Mouse (Mus musculus): ENCODE measurements around the gene Ssu72.

The Ssu72 gene

DNA sequence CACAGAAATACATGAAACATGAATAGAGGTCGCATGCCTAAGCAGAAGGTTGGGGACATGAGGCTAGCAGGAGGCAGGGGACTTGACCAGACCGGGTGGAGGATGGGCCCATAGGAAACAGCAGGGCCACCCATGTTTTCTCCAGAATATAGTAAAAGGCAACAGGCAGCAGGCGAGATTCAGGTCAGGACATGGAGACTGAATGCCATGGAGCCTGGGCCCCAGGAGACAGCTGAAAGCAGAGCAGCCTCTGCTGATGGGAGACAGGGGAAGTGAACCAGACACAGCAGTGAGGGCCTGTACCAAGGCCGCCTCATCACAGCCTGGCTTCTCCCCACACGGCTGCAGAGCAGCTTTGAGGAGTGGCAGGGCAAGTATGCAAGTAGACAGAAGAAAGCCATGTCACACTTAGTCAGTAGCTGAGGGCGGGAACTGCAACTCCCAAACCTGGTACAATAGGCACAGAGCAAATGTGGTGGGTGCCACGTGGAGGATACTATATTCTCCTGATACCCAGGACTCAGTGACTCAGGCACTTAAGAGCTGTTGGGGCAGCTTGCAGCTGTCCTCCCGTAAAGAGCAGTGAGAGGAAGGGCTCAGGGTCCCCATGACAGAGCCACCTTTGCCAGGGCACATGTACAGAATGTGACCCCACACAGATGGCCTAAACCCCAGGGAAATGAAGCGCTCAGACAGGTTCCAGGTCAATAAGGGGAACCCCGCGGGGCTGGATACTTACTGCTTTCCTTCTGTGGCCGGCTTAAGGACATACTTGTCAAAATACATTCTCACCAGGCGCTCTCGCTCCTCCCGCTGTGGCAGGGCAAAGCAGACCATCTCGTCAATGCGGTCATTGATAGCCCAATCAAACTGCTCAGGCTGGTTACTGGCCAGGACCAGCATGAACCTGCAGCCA is 42.2 kb downstream of the Ssu72 start:
- no peak for DNase-seq (ENCODE audit: low spot score)

DNA sequence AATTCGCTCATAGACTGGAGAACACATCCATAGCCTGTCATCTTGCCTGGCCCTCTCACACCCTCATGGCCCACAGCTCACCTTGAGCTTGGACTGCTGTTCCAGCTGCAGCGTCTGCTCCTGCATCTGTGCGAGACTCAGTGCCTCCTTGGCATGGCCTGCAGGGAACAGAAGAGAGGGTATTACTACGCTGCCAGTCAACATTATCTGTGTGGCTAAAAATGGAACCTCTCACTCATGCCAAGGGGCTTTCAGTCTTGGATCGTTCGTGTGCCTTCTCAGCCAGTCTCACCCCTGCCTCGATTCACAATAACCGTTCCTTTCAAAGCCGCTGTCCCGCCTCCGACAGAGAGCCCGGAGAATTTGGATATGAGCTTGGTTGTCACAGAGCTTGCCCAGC is 52.4 kb downstream of the Ssu72 start:
- no peak for DNase-seq (ENCODE audit: low spot score)

DNA sequence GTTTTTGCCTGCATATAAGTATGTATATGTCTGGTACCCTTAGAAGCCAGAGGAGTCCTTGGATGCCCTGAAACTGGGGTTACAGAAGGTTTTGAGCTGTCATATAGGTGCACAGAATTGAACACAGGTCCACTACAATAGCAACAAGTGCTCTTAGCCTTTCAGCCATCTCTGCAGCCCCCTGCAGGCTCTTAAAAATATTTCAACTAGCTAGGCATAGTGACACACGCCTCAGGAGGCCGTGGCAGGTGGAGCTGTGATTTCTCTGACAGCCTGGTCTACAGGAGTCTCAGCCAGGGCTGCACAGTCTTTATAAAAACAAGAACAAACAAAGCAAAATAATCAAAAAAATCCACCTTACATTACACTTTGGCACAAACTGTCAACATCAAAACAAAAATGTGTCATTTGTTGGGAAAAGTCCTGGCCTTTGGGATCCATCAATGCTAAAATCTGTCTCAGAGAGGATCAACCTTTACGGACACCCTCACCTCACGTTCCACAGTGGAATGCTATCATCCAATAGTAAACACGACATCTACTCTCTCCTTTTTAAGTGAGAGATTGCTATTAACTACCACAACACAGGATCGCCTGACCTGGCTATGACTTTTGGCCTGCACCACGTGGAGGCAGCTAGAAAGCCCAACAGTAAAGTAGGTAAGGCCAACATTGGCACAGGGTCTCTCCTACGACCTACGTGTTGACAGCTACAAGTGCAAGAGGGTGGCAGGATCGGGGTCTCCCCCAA is 55.4 kb downstream of the Ssu72 start:
- DNase-seq (ENCODE audit: low spot score), result no peak

DNA sequence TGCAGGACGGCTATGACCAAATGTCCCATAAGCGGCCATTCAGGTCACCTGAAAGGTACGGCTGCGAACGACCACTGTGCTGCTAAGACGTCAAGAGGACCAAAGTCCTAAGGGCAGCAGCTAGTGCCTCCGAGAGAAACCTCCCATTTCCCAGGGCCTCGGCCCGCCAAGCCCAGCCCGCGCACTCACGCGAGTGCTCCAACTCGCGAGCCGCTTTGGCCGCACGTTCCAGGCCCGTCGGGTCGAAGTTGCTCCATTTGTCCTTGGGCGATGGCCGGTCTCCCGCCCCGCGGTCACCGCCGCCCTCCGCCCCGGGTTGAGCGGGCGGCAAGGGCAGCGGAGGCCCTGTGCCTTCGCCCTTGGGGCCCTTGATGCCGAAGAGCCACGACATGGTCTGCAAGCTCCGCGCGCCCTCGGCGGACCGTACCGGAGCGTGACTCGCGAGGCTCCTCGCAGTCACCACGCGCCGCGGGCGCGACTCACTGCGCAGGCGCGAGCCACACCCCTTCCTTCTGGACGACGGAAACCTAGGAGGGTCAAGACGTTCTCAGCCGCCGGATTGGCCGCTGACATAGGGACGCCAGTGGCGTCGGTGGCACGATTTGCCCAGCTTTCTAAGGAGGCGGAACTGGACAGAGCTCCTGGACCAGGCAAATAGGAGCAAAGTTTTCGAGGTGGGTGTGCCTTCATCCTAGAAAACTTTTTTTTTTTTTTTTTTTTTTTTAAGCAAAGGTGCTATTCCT is 56.2 kb downstream of the Ssu72 start, which contains the start of gene Atad3a:
Gene Atad3a (minus strand): TSS at position 481 of the 743 bp plus-strand sequence.
- peak; percentile 96 for DNase-seq (ENCODE audit: low spot score)

DNA sequence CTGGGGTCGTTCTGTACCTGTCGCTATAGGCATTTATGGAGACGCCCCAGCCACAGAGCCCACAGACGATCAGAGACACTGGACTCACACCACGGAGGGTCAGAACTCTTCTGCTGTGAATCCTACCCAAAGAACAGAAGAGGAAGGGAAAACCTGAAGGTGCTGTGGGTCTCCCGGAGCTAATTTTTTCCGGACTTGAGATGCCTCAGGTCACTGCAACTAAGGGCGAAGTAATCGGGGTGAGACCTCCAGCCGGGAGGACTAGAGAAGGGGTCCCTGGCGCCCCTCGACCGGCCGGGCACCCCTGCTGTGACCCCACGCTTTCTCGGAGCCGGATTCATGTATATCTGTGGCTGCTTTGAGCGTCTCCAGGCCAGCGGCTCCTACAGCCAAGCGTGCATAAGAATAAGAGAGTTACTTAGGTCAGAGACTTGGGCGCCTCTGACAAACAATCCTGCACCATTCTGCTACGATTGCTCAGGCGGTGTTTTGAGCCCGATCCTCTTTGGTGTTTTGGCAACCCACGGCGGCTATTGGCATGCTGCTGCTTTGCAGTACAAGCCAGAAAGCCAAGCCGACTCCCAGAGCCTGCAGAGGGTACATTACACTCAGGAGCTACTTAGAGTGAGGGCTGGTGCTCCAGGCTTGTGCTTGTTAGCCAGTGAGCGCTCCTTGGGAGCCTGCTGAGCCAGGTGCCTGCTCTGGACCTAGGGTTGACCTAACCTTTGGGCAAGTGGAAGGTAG is 56.9 kb downstream of the Ssu72 start:
- DNase-seq (ENCODE audit: low spot score), result no peak

DNA sequence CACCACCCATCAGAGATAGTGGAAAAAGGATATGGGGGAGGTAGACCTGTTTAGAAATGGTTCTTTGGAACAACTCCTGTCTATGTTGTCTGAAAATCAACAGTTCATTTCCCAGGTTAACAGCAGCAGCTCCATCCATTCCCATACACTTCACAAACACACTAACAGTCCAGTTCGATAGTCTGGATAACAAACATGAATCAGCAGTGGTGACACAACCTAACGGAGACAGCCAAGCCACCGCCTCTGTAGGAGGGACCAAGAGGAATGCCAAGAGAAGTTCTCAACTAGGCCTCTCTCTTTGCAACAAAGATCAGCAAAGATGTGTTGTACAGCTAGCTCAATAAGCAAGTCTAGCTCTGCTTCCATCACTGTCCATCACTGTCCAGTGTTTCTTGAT is 57.8 kb downstream of the Ssu72 start:
- DNase-seq (ENCODE audit: low spot score), result no peak

DNA sequence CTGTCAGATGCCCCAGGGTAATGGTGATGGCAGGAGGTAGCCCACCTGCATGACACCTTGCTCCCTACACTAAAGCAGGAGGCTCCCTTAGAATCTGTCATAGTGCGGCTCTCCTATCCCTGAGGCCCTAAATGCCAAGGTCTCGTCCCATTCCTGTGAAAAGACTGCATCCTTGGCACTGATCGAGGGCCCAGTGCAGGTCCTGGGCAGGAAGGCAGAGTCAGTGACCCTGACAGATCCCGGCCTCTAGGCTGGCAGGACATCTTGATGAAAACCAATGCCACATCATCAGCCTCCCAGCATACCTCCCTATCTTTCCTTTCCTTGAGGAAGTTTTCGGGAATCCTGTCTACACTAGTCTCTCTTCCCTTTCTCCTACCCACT is 64.9 kb downstream of the Ssu72 start:
- no peak for DNase-seq (ENCODE audit: low spot score)

DNA sequence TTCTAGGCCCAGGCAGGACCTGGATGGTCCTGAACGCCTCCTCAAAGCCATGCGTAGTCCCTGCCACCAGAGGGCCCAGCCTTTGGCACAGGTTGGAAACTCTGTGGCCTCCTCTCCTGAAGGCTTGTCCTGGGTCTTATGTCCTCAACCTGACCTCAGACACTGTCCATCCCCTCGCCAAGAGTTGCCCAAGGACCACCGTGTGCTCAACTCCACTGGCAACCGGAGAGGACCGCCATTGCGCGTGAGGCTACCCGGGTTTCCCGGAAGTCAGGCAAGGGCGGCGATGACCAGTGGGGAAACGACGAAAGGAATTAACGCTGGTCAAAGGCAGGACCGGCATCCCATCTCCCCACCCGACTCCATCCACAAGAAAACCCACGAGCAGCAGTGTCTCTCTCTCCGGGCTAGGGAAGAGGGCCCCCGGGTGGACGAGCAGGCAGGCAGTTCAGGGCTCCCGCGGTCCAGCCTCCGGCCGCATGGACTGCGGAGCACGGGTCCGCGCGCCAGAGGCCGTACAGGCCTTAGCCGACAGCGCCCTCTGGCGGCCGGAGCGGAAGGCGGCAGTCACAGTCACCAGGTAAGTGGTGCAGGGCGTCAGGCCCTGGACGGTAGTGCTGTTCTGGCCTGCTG is 65.4 kb downstream of the Ssu72 start:
- DNase-seq (ENCODE audit: low spot score), result peak; percentile 91

DNA sequence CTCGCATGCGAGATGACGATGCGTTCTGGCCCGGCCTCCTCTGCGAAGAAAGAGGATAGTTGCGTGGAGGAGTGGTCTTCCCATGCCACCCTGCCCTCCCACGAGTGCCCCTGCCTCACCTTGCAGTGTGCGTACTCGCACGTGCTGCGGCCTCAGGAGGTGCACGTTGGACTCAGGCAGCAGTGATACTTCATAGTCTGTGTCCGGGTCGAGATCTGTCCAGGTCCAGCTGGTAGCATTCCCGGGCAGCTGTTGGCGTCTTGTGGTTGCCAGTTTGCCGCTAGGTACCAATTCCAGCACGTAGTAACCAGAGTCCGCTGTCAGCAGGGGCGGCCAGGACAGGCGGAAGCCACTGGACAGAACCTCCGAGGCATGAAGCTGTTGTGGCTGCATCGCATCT is 66.0 kb downstream of the Ssu72 start:
- no peak for DNase-seq (ENCODE audit: low spot score)

DNA sequence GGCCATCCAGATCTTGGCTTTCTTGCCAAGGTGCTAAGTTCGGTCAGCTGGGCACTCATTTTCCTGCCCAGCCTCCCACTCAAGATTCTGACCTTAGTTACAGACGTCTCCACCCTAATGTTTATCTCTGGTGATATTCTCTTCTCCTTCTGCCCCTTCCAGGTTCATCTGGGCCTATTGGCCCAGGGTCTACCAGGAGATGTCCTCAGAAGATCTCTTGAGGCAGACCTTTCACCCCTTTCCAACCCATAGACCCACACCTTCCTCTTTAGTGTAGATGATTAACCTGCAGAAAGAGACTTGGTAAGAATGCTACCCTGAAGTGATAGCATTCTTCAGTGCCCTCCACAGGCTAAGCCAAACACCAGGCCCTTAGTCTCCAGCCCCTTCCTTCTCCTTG is 67.1 kb downstream of the Ssu72 start:
- DNase-seq (ENCODE audit: low spot score), result no peak

DNA sequence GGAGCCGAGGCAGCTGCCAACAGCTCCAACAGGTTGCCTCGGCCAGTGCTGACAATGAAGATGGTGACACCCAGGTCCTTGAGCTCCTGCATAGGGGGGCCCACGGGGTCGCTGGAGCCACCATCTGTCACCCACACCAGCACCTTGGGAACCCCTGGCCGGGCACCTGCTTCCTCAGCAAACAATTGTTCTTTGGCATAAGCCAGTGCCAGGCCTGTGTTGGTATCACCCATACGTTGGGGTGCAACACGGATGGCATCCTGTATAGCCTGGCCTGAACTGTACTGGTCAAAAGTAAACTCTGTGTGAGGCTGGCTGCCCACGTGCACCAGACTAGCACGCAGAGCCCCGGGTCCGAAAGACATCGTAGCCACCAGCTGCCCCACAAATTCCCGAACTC is 68.2 kb downstream of the Ssu72 start:
- no peak for DNase-seq (ENCODE audit: low spot score)

DNA sequence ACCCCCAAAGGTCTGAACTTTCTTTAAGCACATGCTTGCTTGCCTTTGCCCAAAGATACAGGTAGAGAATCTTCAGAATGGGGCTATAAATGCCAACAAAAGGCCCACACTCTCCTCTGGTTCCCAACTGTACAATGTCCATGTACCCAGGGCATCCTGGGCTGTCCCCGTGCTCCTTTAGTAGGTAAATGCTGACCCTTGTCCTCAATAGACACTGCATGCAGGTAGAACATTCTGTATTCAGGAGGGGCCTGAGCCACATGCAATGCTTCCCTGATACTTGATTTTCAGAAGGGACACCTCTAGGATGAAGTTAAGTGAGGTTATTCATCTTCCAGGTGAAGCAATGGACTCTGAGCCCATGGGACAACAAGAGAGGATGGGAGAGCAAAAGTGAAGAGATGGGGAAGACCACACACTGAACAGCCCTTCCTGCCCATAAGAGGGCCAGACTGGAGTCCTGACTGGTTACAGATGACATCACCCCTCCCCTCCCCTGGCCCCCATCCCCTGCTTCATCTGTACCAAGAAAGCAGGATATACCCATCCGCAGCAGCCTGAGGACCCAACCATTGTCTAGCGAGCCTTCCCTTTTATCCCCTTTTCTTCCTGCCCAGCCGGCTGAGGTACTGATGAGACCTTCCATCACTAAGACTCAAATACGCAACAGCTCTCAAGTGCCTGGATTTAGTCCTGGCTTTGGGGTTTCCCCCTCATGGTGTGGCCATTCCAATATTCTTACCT is 68.9 kb downstream of the Ssu72 start:
- no peak for DNase-seq (ENCODE audit: low spot score)

DNA sequence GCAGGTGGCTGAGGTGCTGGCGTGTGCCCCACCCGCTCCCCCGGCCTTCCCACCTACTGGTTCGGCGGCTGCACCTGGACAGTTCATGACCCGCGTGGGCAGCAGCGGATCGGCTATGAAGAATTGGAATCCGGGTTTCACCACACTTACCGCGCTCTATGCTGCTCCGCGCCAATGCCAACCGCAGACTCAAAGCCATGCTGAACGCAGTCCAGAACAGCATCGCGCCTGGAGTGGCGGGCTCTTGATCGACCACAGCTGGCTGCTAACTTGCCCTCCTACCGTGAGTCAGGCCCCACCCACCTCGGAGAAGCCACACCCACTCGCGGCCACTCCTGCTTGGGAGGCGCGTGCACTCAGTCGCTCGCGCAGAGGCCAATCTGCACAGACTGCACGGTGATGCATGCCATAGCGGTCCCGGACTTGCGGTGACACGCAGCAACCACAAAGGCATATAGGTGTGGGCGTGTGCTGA is 69.7 kb downstream of the Ssu72 start, which contains the start of gene Vwa1:
Gene Vwa1 (minus strand): TSS at position 419 of the 475 bp plus-strand sequence.
- peak; percentile 87 for DNase-seq (ENCODE audit: low spot score)

DNA sequence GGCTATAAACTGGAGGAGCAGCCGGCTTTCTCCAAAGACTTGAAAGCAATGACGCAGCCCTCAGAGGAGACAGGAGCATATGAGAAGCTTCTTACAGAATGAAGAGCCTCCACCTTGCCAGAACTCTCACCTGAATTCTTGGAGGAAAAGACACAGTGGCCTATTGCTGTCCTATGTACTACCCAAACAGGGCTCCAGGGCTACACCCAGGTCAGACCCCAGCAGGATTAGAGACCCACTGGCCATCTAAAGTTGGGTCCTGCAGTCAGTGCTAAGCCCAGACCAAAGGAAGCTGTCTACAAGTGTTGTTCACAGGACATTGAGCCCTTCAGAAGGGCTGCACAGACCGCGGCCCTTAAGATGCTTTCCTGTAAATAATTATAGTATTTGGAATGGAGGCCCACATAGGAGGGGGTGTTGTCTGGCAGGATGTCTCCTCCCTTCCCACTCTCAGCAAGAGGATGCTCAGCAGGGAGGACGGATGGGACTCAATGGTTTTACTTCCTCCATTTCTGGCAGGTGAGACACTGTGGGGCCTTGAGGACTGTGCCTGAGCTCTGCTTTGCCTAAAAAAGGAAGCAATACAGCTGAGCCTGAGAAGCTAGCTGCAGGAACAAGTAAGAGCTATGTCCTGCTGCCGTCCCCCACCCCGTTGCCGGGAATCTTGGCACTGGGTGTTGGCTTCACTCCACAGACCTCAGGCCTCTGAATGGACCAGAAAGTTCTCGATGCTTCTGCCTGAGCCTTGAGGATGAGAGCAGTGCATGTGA is 70.6 kb downstream of the Ssu72 start:
- no peak for DNase-seq (ENCODE audit: low spot score)

DNA sequence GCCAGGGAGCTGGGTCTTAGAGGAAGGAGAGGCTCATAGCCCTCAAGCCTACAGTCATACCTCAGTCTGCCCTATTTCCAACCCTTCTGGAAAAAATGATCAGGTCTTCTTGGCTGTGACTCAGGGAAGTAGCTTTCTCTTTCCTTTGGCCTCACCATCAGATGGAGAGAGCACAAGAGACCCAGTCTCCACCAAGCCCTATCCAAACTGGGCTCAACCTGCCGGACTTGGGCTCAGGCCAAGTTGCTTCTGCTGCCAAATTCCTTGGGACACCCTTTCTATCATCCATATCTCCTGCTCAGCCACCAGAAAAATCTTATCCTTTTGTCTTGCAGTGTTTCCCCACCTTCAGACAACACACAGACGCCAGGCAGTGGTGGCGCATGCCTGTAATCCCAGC is 71.3 kb downstream of the Ssu72 start:
- DNase-seq (ENCODE audit: low spot score), result no peak

DNA sequence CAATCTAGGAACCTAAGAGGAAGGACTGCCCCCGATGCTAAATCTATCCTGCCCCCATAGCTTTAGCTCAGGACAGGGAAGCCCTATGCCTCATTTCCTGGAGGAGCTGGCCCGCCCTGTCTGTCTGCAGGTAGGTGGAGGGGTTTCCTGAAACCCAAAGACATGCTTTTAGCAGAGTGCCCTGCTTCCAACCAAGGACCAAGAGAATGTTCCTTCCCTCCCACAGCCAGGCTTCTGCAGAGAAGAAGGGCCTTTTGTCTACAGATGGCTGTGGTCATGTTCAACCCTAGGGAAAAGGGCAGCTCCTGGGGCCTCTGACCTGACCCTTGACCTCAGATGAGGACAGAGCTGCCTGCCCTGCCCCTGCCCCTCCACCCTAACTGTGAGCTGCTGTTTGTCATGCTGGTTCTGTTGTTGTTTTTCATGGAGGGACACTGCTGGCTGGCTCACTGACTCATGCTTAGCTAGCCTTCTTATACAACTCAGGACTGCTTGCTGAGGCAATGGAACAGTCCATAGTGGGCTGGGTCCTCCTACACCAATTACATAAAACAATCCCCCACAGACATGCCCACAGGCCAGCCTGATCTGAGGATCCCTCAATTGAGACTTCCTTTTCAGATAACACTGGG is 72.2 kb downstream of the Ssu72 start:
- DNase-seq (ENCODE audit: low spot score), result no peak

DNA sequence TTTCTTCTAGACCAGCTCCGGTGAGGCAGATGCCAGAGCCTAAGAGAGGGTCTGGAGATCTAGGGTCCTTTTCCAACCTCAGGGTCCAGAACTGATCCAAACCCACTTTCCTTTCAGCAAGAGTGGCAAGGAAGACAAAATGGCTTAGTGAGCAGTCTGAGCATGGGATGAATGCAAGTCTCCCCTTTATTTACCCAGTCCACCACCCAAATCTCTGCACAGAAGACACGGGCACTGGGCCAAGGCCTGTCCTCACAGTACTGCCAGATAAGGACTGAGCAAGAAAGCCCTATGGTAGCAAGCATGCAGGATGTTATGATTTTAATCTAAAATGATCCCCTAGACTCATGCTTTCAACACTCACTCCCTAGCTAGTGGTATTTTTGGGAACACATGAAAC is 73.2 kb downstream of the Ssu72 start:
- peak; percentile 72 for DNase-seq (ENCODE audit: low spot score)

DNA sequence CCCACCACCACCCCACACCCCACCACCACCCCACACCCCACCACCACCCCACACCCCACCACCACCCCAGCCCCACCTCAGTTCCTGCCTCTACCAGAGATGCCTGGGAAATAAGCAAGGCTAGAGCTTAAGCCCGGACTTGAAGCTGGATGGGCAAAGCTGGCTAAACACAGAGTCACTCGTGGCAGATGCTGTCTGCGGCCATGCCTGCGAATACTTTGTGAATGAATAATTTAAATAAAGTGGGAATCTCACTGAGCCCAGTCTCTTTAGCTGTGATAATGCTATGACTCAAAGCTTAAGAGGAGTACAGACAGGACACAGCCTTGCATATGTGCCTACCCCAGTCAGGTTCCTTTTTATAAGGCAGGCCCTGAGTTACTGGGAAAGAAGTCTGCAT is 74.9 kb downstream of the Ssu72 start:
- no peak for DNase-seq (ENCODE audit: low spot score)

DNA sequence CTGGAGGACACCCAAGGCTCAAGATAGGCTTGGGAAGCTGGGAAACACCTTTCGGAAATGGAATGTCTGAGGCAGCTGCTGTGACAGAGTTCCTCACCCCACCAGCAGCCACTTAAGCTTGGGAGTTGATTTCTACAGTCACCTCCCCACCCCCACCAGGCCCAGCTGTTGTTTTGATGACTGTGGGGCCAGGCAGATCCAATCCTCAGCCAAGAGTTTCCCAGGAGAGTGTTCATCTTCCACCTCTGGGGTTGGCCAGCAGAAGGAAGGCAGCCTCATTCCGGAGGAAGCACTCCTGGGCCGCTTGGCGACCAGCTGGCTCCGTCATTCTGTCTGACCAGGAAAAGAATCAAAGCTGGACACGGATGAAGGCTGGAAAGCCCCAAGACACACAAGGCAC is 76.3 kb downstream of the Ssu72 start:
- peak; percentile 58 for DNase-seq (ENCODE audit: low spot score)

Measured in ovary, postnatal 36 days (tissue).